Mouse (Mus musculus) central nervous system, embryonic 18 days (tissue): Measurements from ENCODE around the gene Cmc4. TPM values are rescaled to one million over a fixed set of nuclear protein-coding genes. Genes with fewer than 3 reads are reported as not detected.

ENCODE experiments used
- polyA plus RNA-seq: library from polyadenylated mRNA; depleted of rRNA; stranded (reverse); fragments of >200 nt; gene quantifications from 2 replicates; pipeline ENCODE4 v1.2.3, GENCODE M21; 2012; rRNA removed

Gene Cmc4
- polyA plus RNA-seq: 23.1 and 25.2 TPM in 2 replicates

DNA sequence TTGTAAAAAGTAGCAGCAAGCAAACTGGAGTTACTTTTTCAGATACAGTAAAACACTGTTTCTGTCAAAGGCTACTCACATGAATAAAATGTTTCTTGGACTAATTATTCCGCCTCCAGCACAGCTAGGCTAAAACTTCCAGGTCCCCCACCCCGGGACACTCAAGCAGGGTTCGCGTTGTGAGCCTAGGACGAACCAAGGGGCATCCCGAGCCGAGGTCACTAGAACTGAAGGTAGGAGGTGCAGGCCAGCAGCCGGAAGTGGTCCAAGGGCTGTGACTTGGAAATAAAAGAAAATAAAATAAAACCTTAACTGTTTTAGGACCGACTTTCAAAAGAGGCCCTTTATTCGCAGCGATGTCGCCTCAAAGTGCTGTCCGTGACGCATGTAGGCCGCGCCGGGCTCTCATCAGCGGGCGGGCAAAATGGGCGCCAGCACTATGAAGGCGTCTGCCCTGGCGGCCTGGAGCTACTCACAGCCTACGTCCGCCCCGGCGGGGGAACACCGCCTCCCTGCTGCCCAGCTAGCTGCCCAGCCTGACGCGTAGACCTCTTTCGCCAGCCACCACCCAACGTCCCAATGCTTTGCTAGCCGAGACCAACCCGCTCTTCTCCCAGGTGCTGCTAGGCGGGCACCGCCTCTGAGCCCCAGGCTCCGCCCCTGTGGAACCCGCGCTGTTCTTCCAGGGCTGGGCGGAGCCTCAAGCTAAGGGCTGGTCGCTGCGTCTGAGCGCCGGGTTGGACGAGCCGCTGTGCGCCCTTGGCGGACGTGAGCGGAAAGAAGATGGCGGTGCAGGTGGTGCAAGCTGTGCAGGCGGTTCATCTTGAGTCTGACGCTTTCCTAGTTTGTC is at the start of gene Cmc4, which contains the start of the genes Mtcp1 and Brcc3:
Gene Cmc4 (minus strand): TSS at position 649 of the 850 bp plus-strand sequence.
Gene Mtcp1 (minus strand): TSS at position 653 of the 850 bp plus-strand sequence.
Gene Brcc3 (plus strand): TSS at position 693 of the 850 bp plus-strand sequence.

GRCm38 (mm10) chrX:75382195-75382771 is 34.1 kb downstream of the Cmc4 start, which contains the start of the genes Fundc2 and F8:
TSS of gene Fundc2 (plus strand) at chrX:75382399.
TSS of gene F8 (minus strand) at chrX:75382615.

Other genes starting within 250 kb of the Cmc4 start
- gene Fundc2, start 34.2 kb downstream of the Cmc4 start, polyA plus RNA-seq: 20.9 and 22.6 TPM in 2 replicates
- 0.39 and 0.74 TPM in 2 replicates for gene F8, start 34.0 kb downstream of the Cmc4 start, polyA plus RNA-seq
- 10.0 and 10.8 TPM in 2 replicates for gene Mtcp1, start within 50 bp of the Cmc4 start, polyA plus RNA-seq
- gene Brcc3, start within 50 bp of the Cmc4 start, polyA plus RNA-seq: 21.6 and 22.1 TPM in 2 replicates
- 117 and 122 TPM in 2 replicates for gene Vbp1, start 97.7 kb upstream of the Cmc4 start, polyA plus RNA-seq
- gene Rab39b, start 161.6 kb upstream of the Cmc4 start, polyA plus RNA-seq: 18.1 and 20.1 TPM in 2 replicates